Mouse (Mus musculus) midbrain, embryonic 13.5 days (tissue): ENCODE results near the gene Lsm4. TPM values are rescaled to one million over a fixed set of nuclear protein-coding genes. Genes with fewer than 3 reads are reported as not detected.

ENCODE experiments used
- ATAC-seq: fragments of 200-750 bp; cut with Nextera tagmentation; 2 replicates; pipeline ENCODE4 v1.8.0; 2017; ENCODE audit warnings: mild to moderate bottlenecking, moderate TSS enrichment, moderate library complexity
- H3K27ac ChIP-seq: fragments of 300-500 bp; sonication (generic); 2 replicates; pipeline ENCODE4 v1.5.1; 2015; ENCODE audit warnings: inconsistent platforms, mild to moderate bottlenecking, moderate library complexity
- H3K27me3 ChIP-seq: fragments of 300-500 bp; sonication (generic); 2 replicates; pipeline ENCODE4 v1.6.1; 2015; ENCODE audit warnings: mild to moderate bottlenecking, inconsistent platforms
- H3K36me3 ChIP-seq: fragments of 300-500 bp; sonication (generic); 2 replicates; pipeline ENCODE4 v1.6.1; 2015; ENCODE audit warnings: mild to moderate bottlenecking, inconsistent platforms
- H3K4me1 ChIP-seq: fragments of 300-500 bp; sonication (generic); replicated peaks from 2 replicates; pipeline ENCODE4 v1.6.1; 2015; ENCODE audit warnings: inconsistent platforms
- H3K4me2 ChIP-seq: fragments of 300-500 bp; sonication (generic); replicated peaks from 2 replicates; pipeline ENCODE4 v1.6.1; 2015; ENCODE audit warnings: moderate library complexity, mild to moderate bottlenecking, inconsistent platforms
- H3K4me3 ChIP-seq: fragments of 300-500 bp; sonication (generic); replicated peaks from 2 replicates; pipeline ENCODE4 v1.5.1; 2015; ENCODE audit warnings: mild to moderate bottlenecking, inconsistent platforms
- H3K9ac ChIP-seq: fragments of 300-500 bp; sonication (generic); replicated peaks from 2 replicates; pipeline ENCODE4 v1.6.1; 2015; ENCODE audit warnings: mild to moderate bottlenecking, inconsistent platforms
- H3K9me3 ChIP-seq: fragments of 300-500 bp; sonication (generic); 2 replicates; pipeline ENCODE4 v1.6.1; 2016; ENCODE audit warnings: mild to moderate bottlenecking, inconsistent platforms
- WGBS: fragments of 180-500 bp; shearing (Covaris S2); methylation state at CpG from one replicate; pipeline ENCODE4 v1.1.7; 2015; 5-methylcytosine and 5-hydroxymethylcytosine counted together
- polyA plus RNA-seq: library from polyadenylated mRNA; unstranded; fragments of >200 nt; fragmentation: Nextera tagmentation; extraction: Ambion mirVana; gene quantifications from 2 replicates; pipeline ENCODE4 v1.2.1, GENCODE M21; 2015

The Lsm4 gene
- polyA plus RNA-seq, 1 experiment from 2014 or later = 201 TPM

DNA sequence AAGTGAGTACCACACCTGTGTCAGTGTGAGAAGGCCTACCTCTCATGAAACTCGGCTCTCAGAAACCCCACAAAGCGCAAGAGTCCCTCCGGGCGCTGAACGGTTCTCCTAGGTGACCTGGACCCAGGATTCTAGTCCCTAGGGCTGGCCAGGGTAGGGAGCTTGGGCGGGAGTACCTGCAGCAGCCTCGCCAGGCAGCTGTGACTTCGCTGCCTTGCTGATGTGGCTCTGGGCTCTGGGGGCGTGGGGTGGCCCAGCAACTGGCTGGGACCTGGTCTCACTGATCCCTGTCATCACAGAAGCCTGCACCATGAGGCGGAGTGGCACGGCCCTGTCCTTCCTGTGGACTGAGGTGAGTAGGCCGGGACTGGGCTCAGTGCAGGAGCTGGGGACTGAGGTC is 51.2 kb downstream of the Lsm4 start:
- no peaks in the 10 kb centered on the region for H3K9me3 ChIP-seq
- WGBS = 85% methylated on average over 12 of the region's 12 CpGs
- H3K36me3 ChIP-seq = no peaks in the 10 kb centered on the region
- no peak overlapping the region for H3K27ac ChIP-seq
- no peak overlapping the region for H3K4me2 ChIP-seq
- ATAC-seq = no peak
- peaks cover 38% of the 10 kb centered on the region for H3K27me3 ChIP-seq
- no peaks in the 10 kb centered on the region for H3K4me1 ChIP-seq
- H3K4me3 ChIP-seq = no peak overlapping the region
- H3K9ac ChIP-seq = 0 out of 2 replicates have a peak overlapping the region, but pooled peaks have one; percentile 28

DNA sequence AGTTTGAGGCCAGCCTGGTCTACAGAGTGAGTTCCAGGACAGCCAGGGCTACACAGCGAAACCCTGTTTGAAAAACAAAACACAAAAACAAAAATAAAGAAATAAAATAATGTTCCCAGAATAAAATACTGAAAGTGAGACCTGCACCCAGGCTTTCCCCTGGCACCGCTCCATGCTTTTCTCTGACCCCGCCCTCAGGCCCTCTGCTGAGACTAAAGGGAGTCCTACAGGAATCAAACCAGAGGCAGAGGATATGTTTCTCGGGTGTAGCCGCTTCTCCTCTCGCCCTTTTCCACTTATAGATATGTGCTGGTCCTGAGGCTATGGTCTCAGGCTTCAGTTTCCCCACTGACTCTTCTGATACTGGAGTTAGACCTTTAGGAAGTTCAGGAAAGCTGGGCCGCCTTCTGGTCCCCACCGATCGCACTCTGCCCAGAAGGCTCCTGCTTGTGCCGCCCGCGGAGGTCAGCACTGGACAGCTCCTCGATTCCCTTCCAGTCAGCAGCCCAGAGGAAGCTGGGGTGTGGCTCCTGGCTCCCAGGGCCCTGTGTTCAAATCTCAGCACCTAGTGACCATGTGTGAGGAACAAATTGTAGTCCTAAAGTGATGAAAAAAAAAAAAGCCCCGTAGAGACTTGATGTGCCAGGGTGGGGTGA is 52.9 kb downstream of the Lsm4 start:
- no peak overlapping the region for H3K4me3 ChIP-seq
- no peak overlapping the region for H3K9ac ChIP-seq
- no peaks in the 10 kb centered on the region for H3K9me3 ChIP-seq
- peaks cover 6% of the 10 kb centered on the region; the same call in 1 of the 2 replicates for H3K4me1 ChIP-seq
- H3K36me3 ChIP-seq = no peaks in the 10 kb centered on the region
- H3K27me3 ChIP-seq = peaks cover 49% of the 10 kb centered on the region
- no peak overlapping the region for H3K4me2 ChIP-seq
- no peak for ATAC-seq
- WGBS = 31% methylated on average over 14 of the region's 14 CpGs
- no peak overlapping the region for H3K27ac ChIP-seq

DNA sequence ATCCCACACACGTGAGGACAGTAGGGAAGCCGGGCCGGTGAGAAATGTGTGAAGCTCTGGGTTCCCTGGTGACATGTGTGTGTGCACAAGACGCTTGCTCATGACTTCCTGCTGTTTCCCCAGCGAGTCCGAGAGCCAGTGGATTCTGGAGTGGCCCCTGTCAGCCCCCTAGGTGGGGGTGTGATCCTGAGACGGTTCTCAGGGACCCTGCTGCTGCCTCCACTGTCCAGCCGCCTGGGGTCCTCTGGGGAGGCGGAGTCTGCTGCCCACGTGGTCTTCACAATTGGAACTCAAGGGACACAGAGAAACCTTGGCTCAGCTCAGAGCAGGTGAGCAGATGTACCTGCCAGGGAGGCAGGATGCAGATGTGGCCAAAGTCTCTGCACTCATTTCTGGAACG is 53.7 kb downstream of the Lsm4 start:
- Histone ChIP-seq H3K27me3 (peaks cover 52% of the 10 kb centered on the region), H3K9me3 (no peaks in the 10 kb centered on the region), H3K9ac (0 out of 2 replicates have a peak overlapping the region, but pooled peaks have one; percentile 2), H3K4me1 (peaks cover 6% of the 10 kb centered on the region; the same call in 1 of the 2 replicates), H3K4me3 (no peak overlapping the region), H3K27ac (no peak overlapping the region), H3K4me2 (no peak overlapping the region), H3K36me3 (no peaks in the 10 kb centered on the region)
- ATAC-seq = no peak
- WGBS = 50% methylated on average over 11 of the region's 11 CpGs

Other genes with a start within 250 kb of the Lsm4 start
- gene Crtc1, start 233.7 kb upstream of the Lsm4 start, polyA plus RNA-seq = 33.9 and 36.1 TPM in 2 replicates
- 19.3 and 22.2 TPM in 2 replicates for gene Klhl26, start 196.3 kb upstream of the Lsm4 start, polyA plus RNA-seq
- gene Tmem59l, start 185.9 kb upstream of the Lsm4 start, polyA plus RNA-seq = 60.6 and 61.5 TPM in 2 replicates
- gene Crlf1, start 180.1 kb upstream of the Lsm4 start, polyA plus RNA-seq = 0.97 and 1.1 TPM in 2 replicates
- 152 and 155 TPM in 2 replicates for gene Rex1bd, start 166.5 kb upstream of the Lsm4 start, polyA plus RNA-seq
- 680 and 755 TPM in 2 replicates for gene Uba52, start 162.4 kb upstream of the Lsm4 start, polyA plus RNA-seq
- 370 and 392 TPM in 2 replicates for gene Fkbp8, start 145.5 kb upstream of the Lsm4 start, polyA plus RNA-seq
- gene Kxd1, start 145.3 kb upstream of the Lsm4 start, polyA plus RNA-seq = 44.5 and 48.1 TPM in 2 replicates
- gene Ell, start 133.8 kb upstream of the Lsm4 start, polyA plus RNA-seq = 17.8 and 18.0 TPM in 2 replicates
- gene Isyna1, start 78.9 kb upstream of the Lsm4 start, polyA plus RNA-seq = 119 and 133 TPM in 2 replicates
- 123 and 129 TPM in 2 replicates for gene Ssbp4, start 64.4 kb upstream of the Lsm4 start, polyA plus RNA-seq
- 1.1 and 1.2 TPM in 2 replicates for gene Lrrc25, start 57.1 kb upstream of the Lsm4 start, polyA plus RNA-seq
- 0.30 TPM in 1 of 2 replicates, not detected in the other for gene Gdf15, start 40.8 kb upstream of the Lsm4 start, polyA plus RNA-seq
- 87.5 and 99.4 TPM in 2 replicates for gene Pgpep1, start 12.9 kb upstream of the Lsm4 start, polyA plus RNA-seq
- 65.1 and 97.7 TPM in 2 replicates for gene Jund, start 25.7 kb downstream of the Lsm4 start, polyA plus RNA-seq
- 0.07 and 0.08 TPM in 2 replicates for gene Iqcn, start 30.2 kb downstream of the Lsm4 start, polyA plus RNA-seq
- gene Gm3336, start 45.3 kb downstream of the Lsm4 start, polyA plus RNA-seq = not detected in 2 replicates
- gene Pde4c, start 50.5 kb downstream of the Lsm4 start, polyA plus RNA-seq = 0.15 and 0.28 TPM in 2 replicates
- gene Rab3a, start 81.4 kb downstream of the Lsm4 start, polyA plus RNA-seq = 261 and 275 TPM in 2 replicates
- 36.2 and 38.4 TPM in 2 replicates for gene Mpv17l2, start 87.7 kb downstream of the Lsm4 start, polyA plus RNA-seq
- gene Pik3r2, start 103.5 kb downstream of the Lsm4 start, polyA plus RNA-seq = 78.9 and 87.2 TPM in 2 replicates
- gene Mast3, start 131.8 kb downstream of the Lsm4 start, polyA plus RNA-seq = 14.6 and 18.3 TPM in 2 replicates
- gene Il12rb1, start 135.2 kb downstream of the Lsm4 start, polyA plus RNA-seq = not detected in 2 replicates
- gene Arrdc2, start 166.5 kb downstream of the Lsm4 start, polyA plus RNA-seq = 7.7 and 10.5 TPM in 2 replicates
- gene Kcnn1, start 190.0 kb downstream of the Lsm4 start, polyA plus RNA-seq = 19.6 and 26.9 TPM in 2 replicates
- 160 TPM in 2 replicates for gene Ccdc124, start 200.7 kb downstream of the Lsm4 start, polyA plus RNA-seq
- 0.67 and 0.73 TPM in 2 replicates for gene Slc5a5, start 219.5 kb downstream of the Lsm4 start, polyA plus RNA-seq
- gene Rpl18a, start 224.2 kb downstream of the Lsm4 start, polyA plus RNA-seq = 2,682 and 2,717 TPM in 2 replicates
- 61.0 and 62.5 TPM in 2 replicates for gene Map1s, start 232.7 kb downstream of the Lsm4 start, polyA plus RNA-seq